ENCODE assay signal across 8 mouse cellular contexts in genomic region chr7:100159105-100159841, GRCm38 (mm10). TPM values are rescaled to one million over a fixed set of nuclear protein-coding genes. Genes with fewer than 3 reads are reported as not detected.
DNase-seq lines count a peak whose midpoint lies in the region; ATAC-seq and TF ChIP-seq lines count a peak whose summit lies in the region.

Gene Lipt2, plus strand, starts transcription at chr7:100159277.

- H3K4me1 ChIP-seq in hindbrain, postnatal 0 days (ENCODE audit: insufficient read depth, low read length) = peaks cover 3% of the 10 kb centered on the region; the same call in 1 of the 2 replicates

- peak within 1 kb of the TSS; percentile 92 for H3K4me2 ChIP-seq in hindbrain, postnatal 0 days (ENCODE audit: low read depth, low read length)

- H3K9me3 ChIP-seq in hindbrain, postnatal 0 days (ENCODE audit: low read length) = no peaks in the 10 kb centered on the region

- H3K27me3 ChIP-seq in hindbrain, postnatal 0 days (ENCODE audit: insufficient read depth, low read length) = no peaks in the 10 kb centered on the region

- H3K27ac ChIP-seq in gastrocnemius, adult 2 months = peak within 1 kb of the TSS; percentile 99
- peak within 1 kb of the TSS; percentile 95 for H3K27ac ChIP-seq in hindbrain, postnatal 0 days
- H3K27ac ChIP-seq in left cerebral cortex, adult 2 months = peak within 1 kb of the TSS; percentile 97

- under 1% methylated on average over 78 of the region's 78 CpGs for WGBS in hindbrain, postnatal 0 days

- intact Hi-C loops in gastrocnemius, adult 2 months (cut with DNase I) = loop anchor here (2.0 kb wide), 1 partner anchor 36 kb away; no protein-coding TSS in a partner anchor
- intact Hi-C loops in left cerebral cortex, adult 2 months (cut with DNase I) = loop anchor here (2.0 kb wide), 1 partner anchor 36 kb away; no protein-coding TSS in a partner anchor

- peak; percentile 37 for TF ChIP-seq CTCF in gastrocnemius, adult 2 months (IDR thresholded peaks at IDR 0.05)
- peak; percentile 14 for TF ChIP-seq CTCF in hindbrain, postnatal 0 days (IDR thresholded peaks at IDR 0.05; ENCODE audit: low read depth)
- peak; percentile 27 for TF ChIP-seq CTCF in left cerebral cortex, adult 2 months (IDR thresholded peaks at IDR 0.05)

- H3K9ac ChIP-seq in hindbrain, postnatal 0 days (replicated peaks; ENCODE audit: low read length) = peak within 1 kb of the TSS; percentile 84

- peak; percentile 97 for ATAC-seq in hindbrain, postnatal 0 days
- peak; percentile 93 for ATAC-seq in megakaryocyte, adult 5-6 weeks (ENCODE audit: poor library complexity, severe bottlenecking)

- DNase-seq in WW6 (ENCODE audit: low read depth, low spot score) = peak; percentile 73
- peak; percentile 69 to 86 for DNase-seq in cerebellum, postnatal 4 days (ENCODE audit: low spot score in 2 of 2)
- peak; percentile 98 for DNase-seq in gastrocnemius, adult 2 months
- peak; percentile 95 for DNase-seq in hindbrain, postnatal 0 days (ENCODE audit: low spot score)
- peak; percentile 91 to 93 for DNase-seq in left cerebral cortex, adult 2 months (ENCODE audit: extremely low spot score in 1 of 2, low spot score in 2 of 2)
- DNase-seq in right cerebral cortex, adult 2 months (ENCODE audit: low spot score in 2 of 2) = peak; percentile 87 to 90
- DNase-seq in urinary bladder, postnatal 14 days (ENCODE audit: low spot score) = peak; percentile 93

- H3K4me3 ChIP-seq in gastrocnemius, adult 2 months = peak within 1 kb of the TSS; percentile 97
- H3K4me3 ChIP-seq in hindbrain, postnatal 0 days (ENCODE audit: low read length) = peak within 1 kb of the TSS; percentile 80
- peak within 1 kb of the TSS; percentile 99 for H3K4me3 ChIP-seq in left cerebral cortex, adult 2 months

- H3K36me3 ChIP-seq in hindbrain, postnatal 0 days (ENCODE audit: insufficient read depth, low read length) = no peaks in the 10 kb centered on the region

RNA-seq across cellular contexts. Expression of gene Lipt2, which starts in this region (rescaled TPM):
- total RNA-seq in gastrocnemius, adult 2 months (2021) = 1 to 10 TPM; 4.7 to 5.3 TPM
- total RNA-seq in hindbrain, postnatal 0 days (2014; rRNA removed) = 13.8 and 20.1 TPM in 2 replicates
- polyA plus RNA-seq in hindbrain, postnatal 0 days (2015; fragmentation: Nextera tagmentation; extraction: Ambion mirVana) = 19.2 and 19.5 TPM in 2 replicates
- total RNA-seq in left cerebral cortex, adult 2 months (2021) = 1 to 10 TPM; 4.5 to 5.3 TPM
- total RNA-seq in megakaryocyte, adult 5-6 weeks (2015) = 9.4 and 10.9 TPM in 2 replicates
- 2.1 and 4.6 TPM in 2 replicates for total RNA-seq in megakaryocyte, adult 5-6 weeks (2017)

Comparison
In these comparisons a context has a peak if more than half of its experiments do, and no peak if none do; other contexts are left out.
1. Peak in every context shown above with its lines: DNase-seq, ATAC-seq, H3K4me3 ChIP-seq and H3K27ac ChIP-seq.